Mouse (Mus musculus): ENCODE measurements around the gene Zscan21. TPM values are rescaled to one million over a fixed set of nuclear protein-coding genes. Genes with fewer than 3 reads are reported as not detected.

Gene Zscan21
- 10 to 100 TPM; 10.3 to 10.6 TPM for total RNA-seq (2021)
- long read RNA-seq, experiment 1, partial matches to known transcripts: 0 of 11 reads
- long read RNA-seq, experiment 1, other reads (novel, unspliced or antisense): 1 of 11 reads
- long read RNA-seq, experiment 2, transcript Zscan21-205 (5 exons, 2,310 nt): major isoform, 5 of 14 reads
- long read RNA-seq, experiment 2, partial matches to known transcripts: 0 of 14 reads
- long read RNA-seq, experiment 2, other reads (novel, unspliced or antisense): 2 of 14 reads

GRCm38 (mm10) chr5:138116255-138117198 is at the start of gene Zscan21:
TSS of gene Zscan21 (plus strand) at chr5:138116903.
- intact Hi-C loops (cut with DNase I; ENCODE audit: low total_unique reads): no loop called here
- peak; percentile 91 for DNase-seq

- intact Hi-C loops (cut with DNase I; ENCODE audit: low total_unique reads): no loop called here
- DNase-seq: no peak
Observed at GRCm38 (mm10) chr5:138073803-138074202, 42.9 kb upstream of the Zscan21 start.

GRCm38 (mm10) chr5:138075684-138076083 is 41.0 kb upstream of the Zscan21 start:
- intact Hi-C loops (cut with DNase I; ENCODE audit: low total_unique reads): no loop called here
- DNase-seq: no peak

- intact Hi-C loops (cut with DNase I; ENCODE audit: low total_unique reads): no loop called here
- no peak for DNase-seq
Observed at GRCm38 (mm10) chr5:138076148-138076547, 40.6 kb upstream of the Zscan21 start.

GRCm38 (mm10) chr5:138080456-138080855 is 36.2 kb upstream of the Zscan21 start:
- DNase-seq: no peak
- intact Hi-C loops (cut with DNase I; ENCODE audit: low total_unique reads): no loop called here

- no peak for DNase-seq
- intact Hi-C loops (cut with DNase I; ENCODE audit: low total_unique reads): no loop called here
Observed at GRCm38 (mm10) chr5:138081446-138081845, 35.3 kb upstream of the Zscan21 start.

GRCm38 (mm10) chr5:138083318-138083900 is 33.3 kb upstream of the Zscan21 start:
- no peak for DNase-seq
- intact Hi-C loops (cut with DNase I; ENCODE audit: low total_unique reads): no loop called here

GRCm38 (mm10) chr5:138083936-138084335 is 32.8 kb upstream of the Zscan21 start:
- intact Hi-C loops (cut with DNase I; ENCODE audit: low total_unique reads): no loop called here

GRCm38 (mm10) chr5:138084507-138084906 is 32.2 kb upstream of the Zscan21 start:
- DNase-seq: no peak
- intact Hi-C loops (cut with DNase I; ENCODE audit: low total_unique reads): no loop called here

More at GRCm38 (mm10) chr5:138083936-138084335, 32.8 kb upstream of the Zscan21 start:
- DNase-seq: no peak

GRCm38 (mm10) chr5:138084996-138085395 is 31.7 kb upstream of the Zscan21 start, which contains the start of gene Zkscan1:
TSS of gene Zkscan1 (plus strand) at chr5:138085084.
- peak; percentile 75 for DNase-seq
- intact Hi-C loops (cut with DNase I; ENCODE audit: low total_unique reads): no loop called here

- intact Hi-C loops (cut with DNase I; ENCODE audit: low total_unique reads): no loop called here
- no peak for DNase-seq
Observed at GRCm38 (mm10) chr5:138085421-138085911, 31.2 kb upstream of the Zscan21 start.

- intact Hi-C loops (cut with DNase I; ENCODE audit: low total_unique reads): no loop called here
- DNase-seq: no peak
Observed at GRCm38 (mm10) chr5:138086842-138087241, 29.9 kb upstream of the Zscan21 start.

GRCm38 (mm10) chr5:138088366-138088765 is 28.3 kb upstream of the Zscan21 start:
- intact Hi-C loops (cut with DNase I; ENCODE audit: low total_unique reads): no loop called here
- DNase-seq: no peak

- no peak for DNase-seq
- intact Hi-C loops (cut with DNase I; ENCODE audit: low total_unique reads): no loop called here
Observed at GRCm38 (mm10) chr5:138089108-138089551, 27.6 kb upstream of the Zscan21 start.

GRCm38 (mm10) chr5:138090271-138090670 is 26.4 kb upstream of the Zscan21 start:
- DNase-seq: no peak

GRCm38 (mm10) chr5:138090737-138091136 is 26.0 kb upstream of the Zscan21 start:
- intact Hi-C loops (cut with DNase I; ENCODE audit: low total_unique reads): no loop called here
- no peak for DNase-seq

More at GRCm38 (mm10) chr5:138090271-138090670, 26.4 kb upstream of the Zscan21 start:
- intact Hi-C loops (cut with DNase I; ENCODE audit: low total_unique reads): no loop called here

- intact Hi-C loops (cut with DNase I; ENCODE audit: low total_unique reads): no loop called here
- DNase-seq: no peak
Observed at GRCm38 (mm10) chr5:138092771-138093170, 23.9 kb upstream of the Zscan21 start.

GRCm38 (mm10) chr5:138094474-138094873 is 22.2 kb upstream of the Zscan21 start:
- intact Hi-C loops (cut with DNase I; ENCODE audit: low total_unique reads): no loop called here
- no peak for DNase-seq

GRCm38 (mm10) chr5:138104976-138105375 is 11.7 kb upstream of the Zscan21 start:
- intact Hi-C loops (cut with DNase I; ENCODE audit: low total_unique reads): no loop called here
- no peak for DNase-seq

GRCm38 (mm10) chr5:138107130-138107529 is 9.6 kb upstream of the Zscan21 start:
- intact Hi-C loops (cut with DNase I; ENCODE audit: low total_unique reads): no loop called here
- DNase-seq: no peak
